Comparison of ENCODE assay signal across 20 mouse cellular contexts in genomic region chr11:53081310-53081709, GRCm38 (mm10).
"Had no signal": no experiment of that assay in that cellular context is flagged by ENCODE, and none has a peak within 500 bp of the region (broad histone marks: within the 10 kb centered on the region; RNA-seq: fewer than 3 reads in every experiment).

No protein-coding gene starts in this region.

- H3K4me1 ChIP-seq: liver, embryonic 12.5 days; liver, embryonic 15.5 days; megakaryocyte, embryonic 14.5 days; midbrain, embryonic 10.5 days; midbrain, embryonic 13.5 days; neural tube, embryonic 13.5 days had no signal

- H3K27me3 ChIP-seq: limb, embryonic 13.5 days; liver, embryonic 12.5 days; liver, embryonic 15.5 days; lung, embryonic 15.5 days; midbrain, embryonic 13.5 days; neural tube, embryonic 13.5 days had no signal

- H3K4me3 ChIP-seq: limb, embryonic 10.5 days; limb, embryonic 13.5 days; liver, embryonic 12.5 days; liver, embryonic 15.5 days; lung, embryonic 15.5 days; megakaryocyte, embryonic 14.5 days; midbrain, embryonic 10.5 days; midbrain, embryonic 13.5 days; myocyte; neural tube, embryonic 13.5 days had no signal

- DNase-seq: kidney, postnatal 14 days; kidney, postnatal 4 days; liver; lung, adult 18-20 months; lung, postnatal 10 days; lung, postnatal 36 days; retina, postnatal 1 day; right cerebral cortex, postnatal 25 days; thymus, adult 18-20 months; thymus, postnatal 36 days had no signal

- H3K27ac ChIP-seq: limb, embryonic 10.5 days; limb, embryonic 13.5 days; liver, embryonic 12.5 days; liver, embryonic 15.5 days; lung, embryonic 15.5 days; midbrain, embryonic 10.5 days; midbrain, embryonic 13.5 days; neural tube, embryonic 13.5 days had no signal

- H3K36me3 ChIP-seq: limb, embryonic 10.5 days; limb, embryonic 13.5 days; liver, embryonic 12.5 days; liver, embryonic 15.5 days; lung, embryonic 15.5 days; midbrain, embryonic 10.5 days; midbrain, embryonic 13.5 days; neural tube, embryonic 13.5 days had no signal
